Mouse (Mus musculus) forebrain, postnatal 0 days (tissue): Measurements from ENCODE around the gene Rybp. TPM values are rescaled to one million over a fixed set of nuclear protein-coding genes. Genes with fewer than 3 reads are reported as not detected.

Source experiments
- ATAC-seq: fragments of 200-750 bp; cut with Nextera tagmentation; 2 replicates; pipeline ENCODE4 v1.8.0; 2017; ENCODE audit warnings: mild to moderate bottlenecking, moderate library complexity
- DNase-seq: peaks from one replicate; pipeline ENCODE4 v3.0.0-alpha.2; 2015
- H3K27ac ChIP-seq: fragments of 300-500 bp; sonication (generic); 2 replicates; pipeline ENCODE4 v1.5.1; 2014; ENCODE audit warnings: low read depth, mild to moderate bottlenecking, antibody characterized with exemption, low read length, moderate library complexity, mixed read lengths
- H3K27me3 ChIP-seq: fragments of 300-500 bp; sonication (generic); 2 replicates; pipeline ENCODE4 v1.6.1; 2014; ENCODE audit warnings: mild to moderate bottlenecking, low read length, mixed read lengths; ENCODE audit not compliant: insufficient read depth
- H3K36me3 ChIP-seq: fragments of 300-500 bp; sonication (generic); 2 replicates; pipeline ENCODE4 v1.6.1; 2014; ENCODE audit warnings: mild to moderate bottlenecking, moderate library complexity; ENCODE audit not compliant: insufficient read depth
- H3K4me1 ChIP-seq: fragments of 300-500 bp; sonication (generic); 2 replicates; pipeline ENCODE4 v1.6.1; 2014; ENCODE audit warnings: antibody characterized with exemption; ENCODE audit not compliant: insufficient read depth
- H3K4me2 ChIP-seq: fragments of 300-500 bp; sonication (generic); 2 replicates; pipeline ENCODE4 v1.6.1; 2014; ENCODE audit warnings: low read depth, mild to moderate bottlenecking, moderate library complexity
- H3K4me3 ChIP-seq: fragments of 300-500 bp; sonication (generic); 2 replicates; pipeline ENCODE4 v1.5.1; 2014; ENCODE audit warnings: low read depth, low read length, mixed read lengths
- H3K9ac ChIP-seq: fragments of 300-500 bp; sonication (generic); 2 replicates; pipeline ENCODE4 v1.6.1; 2014; ENCODE audit warnings: mild to moderate bottlenecking
- H3K9me3 ChIP-seq: fragments of 300-500 bp; sonication (generic); 2 replicates; pipeline ENCODE4 v1.6.1; 2016; ENCODE audit warnings: low read length
- CTCF ChIP-seq: sonication (generic); IDR thresholded peaks from 2 replicates; pipeline ENCODE4 v1.5.1; 2016; ENCODE audit warnings: antibody characterized with exemption, control low read depth, low read depth
- WGBS: fragments of 180-500 bp; shearing (Covaris S2); extraction: QIAGEN DNeasy Blood & Tissue Kit; methylation state at CpG from one replicate; pipeline ENCODE4 v1.1.7; 2014; 5-methylcytosine and 5-hydroxymethylcytosine counted together
- polyA plus RNA-seq: library from polyadenylated mRNA; unstranded; fragments of >200 nt; fragmentation: Nextera tagmentation; extraction: Ambion mirVana; gene quantifications from 2 replicates; pipeline ENCODE4 v1.2.1, GENCODE M21; 2015
- total RNA-seq: library from RNA; depleted of rRNA; stranded (reverse); fragments of >200 nt; gene quantifications from 2 replicates; pipeline ENCODE4 v1.2.3, GENCODE M21; 2014

Gene Rybp
- total and polyA plus RNA-seq, 2 experiments from 2014 or later = 24.7 to 37.7 TPM

DNA sequence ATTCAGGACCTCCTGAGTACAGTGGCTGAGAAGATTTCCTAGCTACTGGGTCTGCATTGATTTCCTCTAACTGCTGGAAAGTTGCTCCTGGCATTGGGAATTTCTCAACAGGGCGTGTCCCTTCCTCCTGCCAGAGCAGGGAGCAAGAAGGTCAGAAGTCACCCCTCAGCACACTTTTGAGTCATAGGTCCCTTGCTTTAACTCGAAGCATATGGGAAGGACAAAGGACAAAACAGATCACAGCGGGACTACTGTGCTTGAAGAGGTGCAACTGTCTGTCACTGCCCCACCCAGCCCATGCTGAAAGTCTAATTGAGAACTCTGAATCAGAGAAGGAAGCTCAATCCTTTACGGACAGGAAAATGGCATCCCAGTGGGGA lies 106.4 kb downstream of the Rybp start:
- H3K27ac ChIP-seq = no peak overlapping the region
- no peak overlapping the region for H3K4me3 ChIP-seq
- no peaks in the 10 kb centered on the region for H3K9me3 ChIP-seq
- ATAC-seq (no peak), DNase-seq (no peak)
- no peak for TF ChIP-seq CTCF
- no peaks in the 10 kb centered on the region for H3K36me3 ChIP-seq
- H3K27me3 ChIP-seq = no peaks in the 10 kb centered on the region
- no peaks in the 10 kb centered on the region for H3K4me1 ChIP-seq
- 77% methylated on average over 4 of the region's 4 CpGs for WGBS
- no peak overlapping the region for H3K4me2 ChIP-seq
- H3K9ac ChIP-seq = no peak overlapping the region

DNA sequence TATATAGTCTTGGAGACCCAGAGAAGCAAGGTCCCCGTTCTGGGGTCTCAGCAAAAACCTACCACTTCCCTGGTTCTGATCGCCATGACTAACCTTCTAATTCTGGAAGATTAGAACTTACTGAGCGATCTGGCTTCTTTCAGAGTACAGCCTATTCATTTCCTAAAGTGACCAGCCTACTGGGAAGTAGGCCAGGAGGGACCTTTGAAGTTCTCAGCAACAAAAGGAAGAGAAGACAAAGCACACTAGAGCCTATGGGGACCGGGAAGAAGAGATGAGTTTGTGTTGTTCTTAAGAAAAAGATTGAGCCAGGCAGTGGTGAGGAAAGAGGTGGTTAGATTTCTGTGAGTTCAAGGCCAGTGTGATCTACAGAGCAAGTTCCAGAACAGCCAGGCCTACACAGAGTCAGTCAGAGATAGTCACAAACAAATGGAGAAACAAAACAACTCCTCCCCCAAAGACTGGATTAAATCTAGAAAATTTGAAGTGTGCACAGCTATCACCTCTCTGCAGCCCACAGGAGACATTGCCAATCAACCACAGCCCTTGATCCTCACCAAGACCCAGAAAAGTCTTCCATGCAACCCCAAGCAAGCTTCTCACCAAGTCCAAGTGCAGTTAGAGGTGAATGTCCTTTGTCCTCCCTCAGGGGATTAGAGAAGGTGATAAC lies 106.9 kb downstream of the Rybp start:
- 55% methylated on average over 4 of the region's 4 CpGs for WGBS
- no peak overlapping the region for H3K27ac ChIP-seq
- TF ChIP-seq CTCF = no peak

DNA sequence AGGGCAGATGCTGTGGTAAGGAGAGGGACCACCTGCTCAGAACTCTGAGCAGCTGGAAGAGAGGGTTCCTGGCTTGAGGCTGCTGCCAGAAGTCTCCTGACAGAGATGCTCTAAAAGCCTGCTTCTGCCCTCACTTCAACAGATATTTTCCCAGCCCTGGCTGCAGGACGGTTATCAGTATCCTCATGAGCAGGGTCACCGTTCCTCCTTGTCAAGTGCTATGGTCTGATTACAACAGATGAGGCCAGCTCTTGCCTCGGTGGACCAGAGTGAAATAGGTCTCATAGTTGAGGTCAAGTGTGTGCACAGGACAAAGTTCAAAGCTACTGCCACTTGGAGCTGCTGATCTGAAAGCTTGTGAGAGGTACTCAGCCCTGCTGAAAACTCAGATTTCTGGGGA lies 108.5 kb downstream of the Rybp start:
- TF ChIP-seq CTCF = no peak
- H3K4me3 ChIP-seq = no peak overlapping the region
- no peaks in the 10 kb centered on the region for H3K4me1 ChIP-seq
- no peaks in the 10 kb centered on the region for H3K36me3 ChIP-seq
- H3K4me2 ChIP-seq = no peak overlapping the region
- WGBS = 83% methylated on average over 3 of the region's 3 CpGs
- DNase-seq = no peak
- H3K9me3 ChIP-seq = no peaks in the 10 kb centered on the region
- no peaks in the 10 kb centered on the region for H3K27me3 ChIP-seq
- no peak overlapping the region for H3K9ac ChIP-seq
- ATAC-seq = no peak
- H3K27ac ChIP-seq = no peak overlapping the region

More for the DNA sequence above, 106.9 kb downstream of the Rybp start:
- no peaks in the 10 kb centered on the region for H3K36me3 ChIP-seq
- no peak overlapping the region for H3K9ac ChIP-seq
- no peak for DNase-seq
- H3K4me2 ChIP-seq = no peak overlapping the region
- H3K27me3 ChIP-seq = no peaks in the 10 kb centered on the region
- H3K4me1 ChIP-seq = no peaks in the 10 kb centered on the region
- H3K4me3 ChIP-seq = no peak overlapping the region
- ATAC-seq = no peak
- H3K9me3 ChIP-seq = no peaks in the 10 kb centered on the region
